Mouse (Mus musculus) kidney, embryonic 16.5 days (tissue): ENCODE data around the gene Epha7. TPM values are rescaled to one million over a fixed set of nuclear protein-coding genes. Genes with fewer than 3 reads are reported as not detected.

Experiments
- ATAC-seq: fragments of 200-750 bp; cut with Nextera tagmentation; 2 replicates; pipeline ENCODE4 v1.8.0; 2017; ENCODE audit warnings: moderate TSS enrichment; ENCODE audit not compliant: low FRiP score, low TSS enrichment
- H3K27ac ChIP-seq: fragments of 300-500 bp; sonication (generic); 2 replicates; pipeline ENCODE4 v1.5.1; 2014; ENCODE audit warnings: low read length
- H3K27me3 ChIP-seq: fragments of 300-500 bp; sonication (generic); 2 replicates; pipeline ENCODE4 v1.6.1; 2014; ENCODE audit warnings: low read length, control low read depth, mixed read lengths; ENCODE audit not compliant: insufficient read depth
- H3K36me3 ChIP-seq: fragments of 300-500 bp; sonication (generic); 2 replicates; pipeline ENCODE4 v1.6.1; 2014; ENCODE audit warnings: low read length, control low read depth, mixed read lengths; ENCODE audit not compliant: insufficient read depth
- H3K4me1 ChIP-seq: fragments of 300-500 bp; sonication (generic); 2 replicates; pipeline ENCODE4 v1.6.1; 2014; ENCODE audit warnings: low read length, control low read depth, mixed read lengths; ENCODE audit not compliant: insufficient read depth
- H3K4me2 ChIP-seq: fragments of 300-500 bp; sonication (generic); replicated peaks from 2 replicates; pipeline ENCODE4 v1.6.1; 2014; ENCODE audit warnings: low read depth, low read length
- H3K4me3 ChIP-seq: fragments of 300-500 bp; sonication (generic); 2 replicates; pipeline ENCODE4 v1.5.1; 2014; ENCODE audit warnings: mild to moderate bottlenecking, low read length
- H3K9ac ChIP-seq: fragments of 300-500 bp; sonication (generic); replicated peaks from 2 replicates; pipeline ENCODE4 v1.6.1; 2014; ENCODE audit warnings: low read length
- H3K9me3 ChIP-seq: fragments of 300-500 bp; sonication (generic); 2 replicates; pipeline ENCODE4 v1.6.1; 2016; ENCODE audit warnings: low read length, control low read depth
- WGBS: fragments of 180-500 bp; shearing (Covaris S2); extraction: QIAGEN DNeasy Blood & Tissue Kit; methylation state at CpG from one replicate; pipeline ENCODE4 v1.1.7; 2014; 5-methylcytosine and 5-hydroxymethylcytosine counted together
- polyA plus RNA-seq: library from polyadenylated mRNA; unstranded; fragments of >200 nt; fragmentation: Nextera tagmentation; extraction: Ambion mirVana; gene quantifications from 2 replicates; pipeline ENCODE4 v1.2.1, GENCODE M21; 2015

Epha7 gene
- polyA plus RNA-seq, 1 experiment from 2014 or later, result 37.6 TPM

DNA sequence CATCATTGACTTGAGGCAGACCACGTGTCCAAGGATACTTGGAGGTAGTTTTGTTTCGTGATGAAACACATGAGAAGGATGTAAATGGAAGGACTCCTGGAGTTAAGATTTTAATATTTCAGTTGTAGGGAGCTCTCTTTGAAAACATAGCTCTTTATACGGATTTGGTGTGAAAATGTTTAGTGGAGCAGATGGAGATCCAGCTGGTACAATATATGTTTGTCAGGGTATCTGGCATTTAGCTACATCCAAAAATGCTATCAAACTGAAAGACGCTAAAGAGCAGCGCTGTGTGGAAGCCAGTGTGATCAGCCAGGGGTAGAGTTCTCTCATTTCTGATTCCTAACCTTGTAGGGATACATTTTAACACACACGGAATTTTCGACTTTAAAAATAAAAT is 82.5 kb downstream of the Epha7 start:
- H3K27me3 ChIP-seq, result no peaks in the 10 kb centered on the region
- no peak overlapping the region for H3K4me2 ChIP-seq
- no peaks in the 10 kb centered on the region for H3K4me1 ChIP-seq
- H3K27ac ChIP-seq, result no peak overlapping the region
- no peaks in the 10 kb centered on the region for H3K36me3 ChIP-seq
- no peak overlapping the region for H3K4me3 ChIP-seq
- WGBS, result 90% methylated on average over 7 of the region's 7 CpGs
- no peak for ATAC-seq
- H3K9ac ChIP-seq, result no peak overlapping the region
- no peaks in the 10 kb centered on the region for H3K9me3 ChIP-seq

DNA sequence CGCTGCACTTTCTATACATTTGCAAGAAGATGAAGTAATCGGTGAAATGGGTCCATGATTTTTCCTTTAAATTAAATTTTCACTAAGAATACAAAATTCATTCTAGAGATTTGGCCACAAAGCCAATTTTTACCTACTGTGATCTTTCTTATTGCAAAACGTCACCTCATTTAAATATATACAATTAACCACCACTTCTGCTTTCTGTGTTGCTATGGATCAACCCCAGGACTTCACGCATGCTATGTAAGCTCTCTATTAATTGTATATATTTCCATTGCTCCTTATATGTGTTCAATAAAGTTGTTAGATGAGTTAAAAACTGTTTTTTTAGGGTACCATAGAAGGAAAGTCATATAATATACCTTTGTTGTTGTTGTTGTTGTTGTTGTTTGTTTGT is 86.4 kb downstream of the Epha7 start:
- no peak overlapping the region for H3K4me2 ChIP-seq
- H3K9ac ChIP-seq, result no peak overlapping the region
- H3K9me3 ChIP-seq, result no peaks in the 10 kb centered on the region
- no peak overlapping the region for H3K27ac ChIP-seq
- H3K27me3 ChIP-seq, result no peaks in the 10 kb centered on the region
- 92% methylated on average over 4 of the region's 4 CpGs for WGBS
- H3K4me3 ChIP-seq, result no peak overlapping the region
- ATAC-seq, result no peak
- no peaks in the 10 kb centered on the region for H3K4me1 ChIP-seq
- no peaks in the 10 kb centered on the region for H3K36me3 ChIP-seq

DNA sequence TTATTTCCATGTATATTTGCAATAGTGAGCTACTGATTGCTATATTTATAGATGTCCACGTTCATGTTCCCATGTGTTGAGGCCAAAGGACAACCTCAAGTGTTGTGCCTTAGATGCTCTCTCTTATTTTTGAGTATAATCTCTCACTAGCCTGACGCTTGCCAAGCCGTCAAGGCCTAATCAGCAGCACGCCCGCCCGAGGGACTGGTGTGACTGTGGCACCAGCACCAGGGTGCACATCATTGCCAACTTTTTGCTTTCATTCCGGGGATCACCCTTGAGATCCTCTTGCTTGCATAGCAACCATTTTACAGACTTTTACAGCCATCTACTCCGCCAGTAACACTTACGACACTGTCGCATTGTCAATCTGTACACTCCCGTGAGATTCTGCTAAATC is 86.9 kb downstream of the Epha7 start:
- H3K4me2 ChIP-seq, result no peak overlapping the region
- no peak overlapping the region for H3K9ac ChIP-seq
- no peaks in the 10 kb centered on the region for H3K9me3 ChIP-seq
- WGBS, result 89% methylated on average over 11 of the region's 11 CpGs
- H3K27me3 ChIP-seq, result no peaks in the 10 kb centered on the region
- H3K36me3 ChIP-seq, result no peaks in the 10 kb centered on the region
- H3K4me1 ChIP-seq, result no peaks in the 10 kb centered on the region
- ATAC-seq, result no peak
- no peak overlapping the region for H3K27ac ChIP-seq
- no peak overlapping the region for H3K4me3 ChIP-seq

DNA sequence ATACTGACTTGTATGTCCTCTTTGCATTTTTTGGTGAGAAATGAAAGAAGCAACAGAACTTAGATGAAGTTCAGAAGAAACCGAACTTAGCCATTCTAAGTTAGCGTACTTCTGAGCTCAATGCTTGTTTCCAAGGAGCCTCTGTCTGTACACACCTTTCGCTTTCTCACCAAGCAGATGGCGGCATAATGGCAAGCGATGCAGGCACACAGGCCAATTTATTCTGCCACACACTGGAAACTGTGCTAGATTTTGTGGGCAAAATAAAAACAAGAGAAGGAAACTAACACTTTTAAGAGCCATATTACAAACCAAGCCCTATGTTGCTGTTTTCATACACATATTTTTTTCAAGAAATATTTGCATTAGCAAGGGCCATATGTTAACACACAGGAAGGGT is 88.6 kb downstream of the Epha7 start:
- Histone ChIP-seq H3K27ac (no peak overlapping the region), H3K9me3 (no peaks in the 10 kb centered on the region), H3K4me1 (no peaks in the 10 kb centered on the region), H3K4me2 (no peak overlapping the region), H3K9ac (no peak overlapping the region), H3K4me3 (no peak overlapping the region), H3K36me3 (no peaks in the 10 kb centered on the region), H3K27me3 (no peaks in the 10 kb centered on the region)
- no peak for ATAC-seq
- 97% methylated on average over 5 of the region's 5 CpGs for WGBS

DNA sequence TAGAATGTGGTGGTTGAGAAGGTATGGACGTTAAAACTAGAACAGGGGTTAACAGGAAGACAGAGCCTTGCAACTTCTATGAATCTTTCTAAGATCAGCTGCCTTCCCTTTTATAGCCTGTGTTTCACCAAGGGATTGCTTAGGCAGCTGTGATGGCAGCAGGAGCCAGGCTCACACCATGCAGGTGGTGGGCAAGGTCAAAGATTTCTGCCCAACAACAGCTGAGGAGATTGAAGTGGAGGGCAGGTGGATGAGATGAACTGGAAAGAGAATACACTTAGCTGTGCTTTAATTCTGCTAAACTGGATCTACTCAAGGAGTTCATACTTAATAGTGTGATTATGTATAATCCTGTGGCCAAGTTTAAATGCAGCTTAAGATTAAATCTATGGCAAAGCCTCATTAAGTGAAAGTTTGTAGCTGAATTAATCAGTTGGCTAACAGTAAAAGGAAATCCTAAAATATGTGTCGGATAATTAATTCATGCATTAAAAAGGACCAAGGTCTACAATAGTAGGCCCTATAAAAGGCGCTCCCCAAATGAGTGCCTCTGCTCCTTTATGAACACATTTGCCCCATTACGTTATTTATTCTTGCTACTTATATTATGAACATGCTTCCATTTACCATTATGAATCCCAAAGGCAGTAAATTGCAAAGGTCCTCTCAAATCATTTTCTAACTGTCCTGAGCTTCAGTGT is 89.2 kb downstream of the Epha7 start:
- Histone ChIP-seq H3K4me2 (no peak overlapping the region), H3K27ac (no peak overlapping the region), H3K9me3 (no peaks in the 10 kb centered on the region), H3K4me1 (no peaks in the 10 kb centered on the region), H3K36me3 (no peaks in the 10 kb centered on the region), H3K9ac (no peak overlapping the region), H3K4me3 (no peak overlapping the region), H3K27me3 (no peaks in the 10 kb centered on the region)
- 84% methylated on average over 4 of the region's 4 CpGs for WGBS
- no peak for ATAC-seq

DNA sequence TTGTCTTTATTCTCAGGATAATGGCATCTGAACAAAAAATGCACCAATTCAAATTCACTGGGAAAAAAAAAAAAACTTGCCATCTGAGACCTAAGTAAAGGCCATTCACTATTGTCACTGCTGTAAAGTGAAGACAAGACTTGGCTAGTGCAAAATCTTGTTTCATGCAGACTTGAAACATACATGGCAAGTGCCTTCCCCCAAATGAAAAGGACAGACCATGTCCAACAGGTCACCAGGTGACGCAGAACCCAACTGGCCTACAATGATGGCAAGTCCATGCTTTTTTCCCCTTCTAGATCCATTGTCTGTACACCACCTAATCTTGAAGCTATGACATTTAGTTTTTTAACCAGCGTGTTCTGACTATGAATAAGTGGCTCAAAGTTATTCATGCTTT is 94.1 kb downstream of the Epha7 start:
- Histone ChIP-seq H3K27me3 (no peaks in the 10 kb centered on the region), H3K9ac (no peak overlapping the region), H3K4me1 (no peaks in the 10 kb centered on the region), H3K36me3 (no peaks in the 10 kb centered on the region), H3K9me3 (no peaks in the 10 kb centered on the region), H3K4me3 (no peak overlapping the region), H3K27ac (no peak overlapping the region), H3K4me2 (no peak overlapping the region)
- WGBS, result 93% methylated on average over 2 of the region's 2 CpGs
- no peak for ATAC-seq

DNA sequence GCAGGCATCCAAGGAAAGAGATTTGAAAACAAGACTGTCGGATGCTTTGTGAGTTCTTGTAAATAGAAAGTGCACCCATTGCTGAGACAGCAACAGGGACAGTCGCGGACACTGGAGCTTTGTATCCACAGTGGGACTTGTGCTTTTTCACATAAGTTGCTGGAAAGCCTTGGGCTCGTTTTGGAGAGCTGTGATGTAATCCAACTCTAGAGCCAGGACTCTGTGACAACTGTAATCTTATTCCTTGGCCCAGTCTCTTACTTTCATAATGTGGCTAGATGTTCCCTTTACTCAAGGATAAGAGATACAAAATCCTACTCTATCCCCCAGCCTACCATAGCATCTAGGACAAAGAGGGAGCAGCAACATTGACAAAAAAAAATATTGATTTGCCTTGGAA is 97.2 kb downstream of the Epha7 start:
- Histone ChIP-seq H3K36me3 (no peaks in the 10 kb centered on the region), H3K9ac (no peak overlapping the region), H3K27ac (no peak overlapping the region), H3K4me2 (no peak overlapping the region), H3K9me3 (no peaks in the 10 kb centered on the region), H3K4me3 (no peak overlapping the region), H3K27me3 (no peaks in the 10 kb centered on the region), H3K4me1 (no peaks in the 10 kb centered on the region)
- WGBS, result 77% methylated on average over 4 of the region's 4 CpGs
- no peak for ATAC-seq

DNA sequence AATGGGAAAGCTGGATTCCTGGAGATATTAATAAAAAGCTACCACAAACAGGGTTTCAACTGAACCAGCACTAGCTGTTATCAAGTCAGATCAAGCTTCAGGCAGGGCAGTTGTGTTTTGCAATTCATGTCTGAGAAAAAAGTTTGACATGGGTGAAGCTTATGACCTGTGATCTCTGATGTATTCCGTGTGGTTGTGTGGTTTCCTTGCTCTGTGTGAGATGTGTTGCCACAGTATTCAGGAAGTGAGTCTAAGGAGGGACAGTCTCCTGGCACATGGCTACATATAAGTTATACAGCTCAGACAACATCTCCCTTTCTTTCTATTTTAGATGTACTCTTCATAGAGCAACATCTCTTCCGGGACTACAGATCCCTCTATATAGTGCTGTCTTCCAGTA is 99.1 kb downstream of the Epha7 start:
- 79% methylated on average over 2 of the region's 2 CpGs for WGBS
- H3K27me3 ChIP-seq, result no peaks in the 10 kb centered on the region
- ATAC-seq, result no peak

DNA sequence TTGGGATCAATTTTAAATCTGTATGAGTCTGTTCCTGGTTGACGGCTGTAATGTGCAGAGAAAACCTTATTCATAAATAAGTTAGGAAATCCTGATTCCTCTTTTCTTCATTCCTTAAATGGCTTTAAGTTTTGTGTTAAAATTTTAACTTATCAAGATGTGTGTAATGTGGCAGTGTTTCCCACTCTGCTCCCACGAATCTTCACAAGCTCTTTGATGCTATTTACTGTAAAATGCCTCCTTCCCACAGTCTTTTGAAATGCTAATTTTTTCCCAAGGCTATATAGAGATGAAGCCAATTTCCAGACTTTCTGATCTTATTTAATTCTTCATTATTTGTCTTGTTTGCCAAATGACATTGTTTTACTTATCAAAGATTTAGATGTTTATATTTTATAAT is 100.7 kb downstream of the Epha7 start:
- H3K27me3 ChIP-seq, result no peaks in the 10 kb centered on the region
- no peak overlapping the region for H3K9ac ChIP-seq
- no peak for ATAC-seq
- no peak overlapping the region for H3K4me3 ChIP-seq
- H3K9me3 ChIP-seq, result no peaks in the 10 kb centered on the region
- no peak overlapping the region for H3K4me2 ChIP-seq
- H3K27ac ChIP-seq, result no peak overlapping the region
- no peaks in the 10 kb centered on the region for H3K36me3 ChIP-seq
- WGBS, result 53% methylated on average over 2 of the region's 2 CpGs
- H3K4me1 ChIP-seq, result no peaks in the 10 kb centered on the region

More for the DNA sequence above, 99.1 kb downstream of the Epha7 start:
- Histone ChIP-seq H3K4me2 (no peak overlapping the region), H3K36me3 (no peaks in the 10 kb centered on the region), H3K9ac (no peak overlapping the region), H3K4me1 (no peaks in the 10 kb centered on the region), H3K27ac (no peak overlapping the region), H3K9me3 (no peaks in the 10 kb centered on the region), H3K4me3 (no peak overlapping the region)

DNA sequence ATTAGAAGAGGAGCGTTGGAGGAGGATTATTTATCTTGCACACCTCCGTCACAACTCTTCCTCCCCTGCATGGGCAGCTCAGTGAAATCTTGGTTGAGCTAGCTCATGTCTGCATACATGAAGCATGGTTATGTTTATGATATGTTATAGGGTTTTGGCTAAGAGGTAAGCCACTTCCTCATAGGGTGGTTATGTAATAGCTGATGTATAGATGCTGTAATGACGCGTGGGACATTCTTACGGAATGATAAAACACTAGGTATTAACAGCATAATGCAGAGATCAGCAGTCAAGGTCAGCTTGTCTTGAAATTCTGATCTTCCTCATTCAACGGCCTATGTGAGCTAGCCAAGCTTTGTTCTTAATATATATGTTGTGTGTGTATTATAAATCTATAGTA is 107.7 kb downstream of the Epha7 start:
- Histone ChIP-seq H3K27ac (no peak overlapping the region), H3K9me3 (no peaks in the 10 kb centered on the region)
- WGBS, result 80% methylated on average over 6 of the region's 6 CpGs

More for the DNA sequence above, 107.7 kb downstream of the Epha7 start:
- Histone ChIP-seq H3K4me2 (no peak overlapping the region), H3K36me3 (no peaks in the 10 kb centered on the region), H3K4me1 (no peaks in the 10 kb centered on the region), H3K9ac (no peak overlapping the region), H3K4me3 (no peak overlapping the region), H3K27me3 (no peaks in the 10 kb centered on the region)
- no peak for ATAC-seq
